Mouse (Mus musculus) MEL-GATA-1-ER (cell line): ENCODE measurements around the gene Slf2.

ENCODE experiments used
- DNase-seq: peaks from one replicate; pipeline ENCODE4 v3.0.0-alpha.2; 2012; ENCODE audit warnings: low read depth; ENCODE audit errors: extremely low read depth

Slf2 gene

GRCm38 (mm10) chr19:44930744-44931453 lies at the start of gene Slf2:
TSS of gene Slf2 (plus strand) at chr19:44931151.
- DNase-seq = peak; percentile 96

DNA sequence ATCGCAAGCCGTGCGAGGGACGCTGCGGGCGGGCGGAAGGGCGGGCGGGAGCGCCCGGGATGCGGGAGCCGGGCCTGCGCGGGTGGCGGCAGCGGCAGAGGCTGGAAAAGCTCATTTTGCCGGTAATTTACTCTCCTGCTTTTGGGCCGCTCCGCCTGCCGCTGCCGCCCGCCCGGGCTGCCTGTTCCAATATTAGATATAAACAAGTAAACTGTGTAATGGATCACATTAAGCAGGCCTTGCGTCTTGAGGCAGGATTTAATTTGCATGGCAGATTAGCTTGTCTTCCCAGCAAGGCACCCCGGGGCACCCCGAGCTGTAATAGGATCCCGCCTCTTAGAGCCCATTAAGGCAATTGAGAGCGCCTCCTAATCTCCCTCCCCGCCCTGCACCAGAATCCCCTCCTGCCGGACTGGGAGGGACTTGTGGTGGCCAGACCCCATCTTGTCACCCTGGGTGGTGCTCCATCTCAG lies 48.4 kb upstream of the Slf2 start:
- DNase-seq = no peak

DNA sequence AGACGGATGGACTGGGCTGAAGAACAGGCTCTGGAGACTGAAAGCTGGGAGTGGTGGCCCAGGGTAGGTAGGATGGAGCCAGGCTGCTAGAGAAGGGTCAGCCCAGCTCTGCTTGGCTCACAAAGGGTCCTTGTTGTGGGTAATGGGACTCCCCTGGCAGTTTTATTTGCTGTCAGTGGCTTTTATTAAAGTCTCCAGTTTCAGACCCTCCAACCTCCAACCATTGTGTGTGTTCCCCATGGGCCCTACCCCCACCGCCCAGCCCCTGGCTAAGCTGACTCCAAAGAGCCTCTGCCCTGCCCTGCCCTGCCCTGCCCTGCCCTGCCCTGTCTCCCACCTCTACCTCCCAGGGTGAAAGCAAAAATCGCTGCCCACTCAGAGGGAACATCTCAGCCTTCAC lies 46.6 kb upstream of the Slf2 start:
- no peak for DNase-seq

- DNase-seq = no peak
Observed at GRCm38 (mm10) chr19:44886475-44886874, 44.5 kb upstream of the Slf2 start.

GRCm38 (mm10) chr19:44887679-44888235 lies 43.2 kb upstream of the Slf2 start:
- DNase-seq = peak; percentile 40

- DNase-seq = no peak
Observed at GRCm38 (mm10) chr19:44889548-44889947, 41.4 kb upstream of the Slf2 start.

DNA sequence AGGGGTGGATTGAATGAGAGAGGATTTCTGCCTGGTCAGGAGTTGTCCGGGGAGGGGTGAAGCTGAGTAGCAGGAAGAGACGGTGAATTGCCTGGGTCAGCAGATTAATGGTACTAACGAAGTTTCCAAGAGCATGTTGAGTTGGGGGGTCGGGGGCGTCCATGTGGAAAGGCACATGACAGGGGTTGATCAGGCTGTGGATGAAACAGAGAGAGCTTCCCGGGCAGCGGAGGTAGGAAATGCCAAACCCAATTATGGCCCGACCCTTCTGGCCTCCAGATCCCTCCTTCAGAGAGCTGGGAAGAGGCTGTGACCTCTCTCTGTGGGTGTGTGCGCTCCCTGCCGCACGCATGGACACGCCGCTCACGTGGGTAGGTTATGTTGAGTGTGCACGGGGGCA lies 39.5 kb upstream of the Slf2 start:
- DNase-seq = no peak

GRCm38 (mm10) chr19:44893231-44893871 lies 37.6 kb upstream of the Slf2 start:
- DNase-seq = no peak

- peak; percentile 44 for DNase-seq
Observed at GRCm38 (mm10) chr19:44895245-44895644, 35.7 kb upstream of the Slf2 start.

GRCm38 (mm10) chr19:44896450-44896849 lies 34.5 kb upstream of the Slf2 start:
- no peak for DNase-seq

- no peak for DNase-seq
Observed at GRCm38 (mm10) chr19:44897521-44897920, 33.4 kb upstream of the Slf2 start.

GRCm38 (mm10) chr19:44898646-44899045 lies 32.3 kb upstream of the Slf2 start:
- DNase-seq = no peak

GRCm38 (mm10) chr19:44899104-44899793 lies 31.7 kb upstream of the Slf2 start:
- DNase-seq = no peak

GRCm38 (mm10) chr19:44899947-44900773 lies 30.8 kb upstream of the Slf2 start:
- no peak for DNase-seq

DNA sequence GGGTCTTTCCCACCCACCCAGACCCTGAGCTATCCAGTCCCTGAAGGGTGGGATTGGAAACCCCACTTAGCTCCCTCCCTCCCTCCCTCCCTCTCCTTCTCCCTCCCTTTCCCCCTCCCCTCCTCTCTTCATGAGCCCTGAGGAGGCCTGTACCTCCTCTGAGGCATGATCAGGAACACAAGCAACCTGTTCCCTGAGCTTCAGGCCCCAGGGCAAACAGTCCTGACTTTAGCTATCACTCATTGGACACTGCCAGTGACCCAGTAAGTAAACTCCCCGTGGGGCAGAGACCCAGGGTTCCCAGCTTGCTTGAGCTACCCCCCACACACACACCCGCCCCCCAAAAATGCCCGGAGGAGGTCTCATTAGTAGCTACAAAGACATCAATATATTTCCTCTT lies 29.9 kb upstream of the Slf2 start:
- DNase-seq = no peak

DNA sequence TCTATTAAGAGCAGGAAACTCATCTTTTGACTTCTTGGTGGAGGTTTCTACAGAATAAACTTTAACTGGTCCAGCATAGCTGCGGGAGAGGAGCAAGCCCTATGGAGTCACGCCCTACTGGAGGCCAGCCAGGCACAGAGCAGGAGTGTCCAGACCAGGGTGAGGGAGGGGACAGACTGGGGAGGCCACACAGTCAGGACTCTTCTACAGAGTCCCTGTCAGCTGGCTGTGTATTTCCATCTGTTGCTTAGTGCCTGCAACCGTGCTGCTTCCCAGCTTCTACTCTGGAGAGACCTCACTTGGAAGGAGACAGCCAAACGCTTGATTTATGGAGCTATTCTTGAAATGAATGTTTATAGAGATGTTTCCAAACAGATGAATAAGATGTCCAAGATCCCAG lies 28.6 kb upstream of the Slf2 start:
- DNase-seq = no peak

DNA sequence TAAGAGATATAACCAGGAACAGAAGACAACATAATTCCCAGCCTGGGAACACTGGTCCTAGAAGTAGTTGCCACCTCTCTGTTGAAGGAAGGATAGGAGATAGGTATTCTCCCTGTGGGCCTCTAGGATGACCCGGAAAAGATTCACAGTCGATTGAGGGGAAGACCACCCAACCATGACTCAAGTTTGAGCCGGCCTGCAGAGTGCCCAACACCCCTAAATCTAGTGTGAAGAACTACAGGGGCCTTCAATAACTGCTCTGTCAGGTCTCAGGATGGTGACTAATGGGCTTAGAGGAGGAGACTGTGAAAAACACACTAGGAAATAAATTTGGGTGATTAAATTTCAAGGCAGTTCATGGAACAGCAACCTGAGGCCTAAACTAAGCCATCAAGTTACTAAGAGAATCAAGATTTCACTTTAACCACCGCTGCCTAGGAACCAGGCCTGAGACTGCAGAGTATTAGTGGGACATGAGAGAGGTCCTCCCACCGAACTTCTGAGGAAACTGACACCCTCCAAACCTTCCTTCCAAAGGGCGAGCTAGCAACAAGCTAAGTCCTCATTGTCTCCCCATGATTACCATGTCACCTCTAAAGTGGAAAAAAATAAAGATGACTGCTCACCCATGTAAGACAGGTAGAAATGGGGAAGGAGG lies 27.5 kb upstream of the Slf2 start:
- no peak for DNase-seq

DNA sequence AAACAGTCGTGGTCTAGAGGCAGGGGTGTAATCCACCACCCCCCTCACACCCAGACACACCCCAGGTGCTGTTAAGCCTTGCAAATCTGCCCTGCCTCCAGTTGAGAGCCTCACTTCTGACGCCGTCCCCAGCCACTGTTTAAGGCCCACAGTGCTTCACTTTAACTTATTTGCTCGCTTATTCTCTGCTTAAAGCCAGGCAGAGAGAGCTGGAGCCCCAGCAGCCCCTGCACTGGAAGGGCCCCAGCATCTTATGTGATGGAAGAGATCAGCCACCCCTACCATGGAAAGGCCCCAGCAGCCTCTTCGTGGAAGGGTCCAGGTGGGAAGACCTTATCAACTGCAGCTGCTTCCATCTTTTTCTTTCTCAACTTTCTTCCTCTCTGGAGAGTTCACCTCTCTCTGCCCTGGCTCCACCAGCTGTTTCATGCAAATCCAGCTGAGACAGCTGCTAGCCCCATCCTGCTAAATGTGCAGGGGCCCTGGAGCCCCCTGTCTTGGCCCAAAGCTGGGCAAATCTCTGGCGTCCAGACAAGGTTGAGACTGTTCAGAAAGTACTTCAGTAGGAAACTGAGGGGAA lies 26.7 kb upstream of the Slf2 start:
- no peak for DNase-seq

- DNase-seq = no peak
Observed at GRCm38 (mm10) chr19:44905316-44905715, 25.6 kb upstream of the Slf2 start.
